Mouse (Mus musculus) thymus, postnatal 14 days (tissue): Measurements from ENCODE around the gene Gpr153.
A peak's percentile ranks its signal among the peaks of the same experiment; 100 is the strongest.

Experiments used
- DNase-seq: peaks from one replicate; pipeline ENCODE4 v3.0.0; 2021

Gpr153 gene

DNA sequence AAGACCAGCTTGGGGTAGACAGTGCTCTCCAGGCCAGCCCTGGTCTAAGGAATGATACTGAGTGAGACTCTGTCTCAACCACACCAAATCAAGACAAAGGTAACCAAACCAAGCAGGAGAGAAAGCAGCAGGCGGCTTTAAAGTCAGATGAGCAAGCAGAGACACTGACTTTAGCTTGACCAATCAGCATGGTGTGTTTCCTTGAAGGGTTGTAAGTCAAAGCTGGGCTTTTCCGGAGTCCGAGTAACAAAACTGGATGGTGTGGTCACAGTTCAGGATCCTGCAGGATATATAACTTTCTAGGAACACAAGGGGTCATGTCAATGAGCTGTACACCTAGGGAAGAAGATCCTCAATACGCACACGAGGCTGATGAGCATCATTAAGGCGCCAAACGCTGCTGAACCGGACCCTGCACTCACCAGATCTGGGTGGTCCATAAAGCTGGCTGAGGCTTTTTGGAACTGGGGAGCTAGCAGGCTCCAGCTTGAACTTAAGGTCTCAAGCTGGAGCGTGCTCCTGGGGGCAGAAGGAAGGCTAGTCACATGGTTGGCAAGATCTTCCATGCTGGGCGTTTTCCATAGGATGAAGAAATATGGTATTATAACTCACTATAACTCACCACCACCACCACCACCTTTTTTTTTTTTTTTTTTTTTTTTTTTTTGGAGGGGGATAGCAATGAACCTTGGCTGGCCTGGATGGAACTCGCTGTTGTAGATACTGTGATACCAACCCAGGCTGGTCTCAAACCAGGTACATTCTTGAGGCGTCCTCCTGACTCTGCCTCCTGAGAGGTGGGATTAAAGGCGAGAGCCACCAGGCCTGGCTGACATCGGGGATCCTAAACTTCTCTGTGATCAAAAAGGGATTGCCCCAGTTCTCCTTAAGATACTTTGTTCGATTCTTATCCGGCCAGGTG is 50.9 kb downstream of the Gpr153 start:
- DNase-seq = no peak

DNA sequence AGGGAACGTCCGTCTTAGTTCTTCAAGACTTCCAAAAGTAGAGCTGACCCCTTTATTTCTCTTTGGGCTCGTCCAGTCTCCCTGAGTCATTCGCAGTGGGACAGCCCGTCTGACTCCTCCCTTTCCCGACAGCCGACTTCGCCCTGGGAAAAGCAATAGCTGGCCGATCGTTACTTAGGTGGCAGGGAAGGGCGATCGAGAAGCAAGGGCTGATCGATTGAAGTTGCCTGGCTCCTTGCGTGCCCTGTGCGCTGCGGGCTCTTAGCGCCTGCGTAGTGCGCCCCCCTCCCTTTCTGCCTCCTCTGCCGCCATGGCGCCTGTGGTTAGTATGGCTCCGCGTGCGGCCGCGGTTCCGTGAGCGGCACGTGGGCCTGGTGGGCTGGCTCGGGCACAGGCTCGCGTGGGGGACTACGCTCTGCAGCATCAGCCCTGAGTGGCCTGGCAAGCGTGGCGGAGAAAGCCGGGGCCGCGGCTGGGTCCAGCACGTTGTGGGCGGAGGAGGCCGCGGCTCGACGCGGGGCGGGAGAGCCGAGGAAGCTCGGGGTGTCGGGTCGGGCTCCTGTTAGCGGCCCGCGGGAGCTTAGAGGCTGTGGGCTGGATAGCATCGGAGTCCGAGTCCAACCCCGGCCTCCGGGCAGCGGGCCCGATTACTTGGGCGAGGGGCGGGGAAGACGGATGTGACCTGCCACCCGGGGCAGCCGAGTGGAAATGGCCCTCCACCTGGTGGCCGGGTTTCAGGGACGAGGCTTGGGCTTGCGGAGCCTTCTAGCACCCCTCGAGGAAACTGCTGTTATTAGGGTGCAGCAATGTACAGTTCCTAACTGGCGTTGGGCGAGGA is 51.8 kb downstream of the Gpr153 start, which contains the start of gene Rpl22:
Rpl22 (plus strand) TSS at position 169 of the 838 bp plus-strand sequence.
- peak; percentile 93 for DNase-seq

DNA sequence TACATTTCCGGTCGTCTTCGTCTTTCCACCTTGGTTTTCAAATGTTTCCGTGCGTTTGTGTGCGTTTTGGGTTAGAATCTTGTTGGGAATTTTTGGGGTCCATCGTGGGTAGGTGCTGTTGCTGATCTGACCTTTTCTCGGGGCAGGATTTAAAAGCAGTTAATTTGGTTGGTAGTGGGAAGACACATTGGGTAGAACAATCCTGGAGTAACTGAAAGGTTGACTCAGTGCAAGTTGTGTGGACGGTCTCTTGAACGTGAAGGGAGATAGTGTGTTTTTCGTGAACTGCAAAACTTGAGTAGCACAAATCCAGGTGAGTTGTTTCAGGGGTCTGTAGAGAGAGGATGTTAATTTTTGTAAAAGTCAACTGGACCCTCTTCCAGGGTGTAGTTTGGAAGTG is 52.5 kb downstream of the Gpr153 start:
- DNase-seq = no peak

DNA sequence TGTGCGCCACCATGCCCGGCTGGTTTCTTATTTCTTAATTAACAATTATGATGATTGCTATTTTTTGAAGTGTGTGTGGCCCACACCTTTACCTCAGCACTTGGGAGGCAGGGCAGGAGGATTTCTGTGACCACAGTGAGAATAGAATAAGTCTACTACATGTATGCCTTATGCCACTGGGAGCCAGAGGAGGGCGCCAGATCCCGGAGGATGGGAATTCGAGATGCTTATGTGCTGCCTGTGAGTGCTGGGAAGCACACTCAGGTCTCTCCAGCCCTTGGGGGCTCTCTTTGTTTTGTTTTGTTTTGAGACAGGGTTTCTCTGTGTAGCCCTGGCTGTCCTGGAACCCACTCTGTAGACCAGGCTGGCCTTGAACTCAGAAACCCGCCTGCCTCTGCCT is 54.7 kb downstream of the Gpr153 start:
- peak; percentile 67 for DNase-seq

DNA sequence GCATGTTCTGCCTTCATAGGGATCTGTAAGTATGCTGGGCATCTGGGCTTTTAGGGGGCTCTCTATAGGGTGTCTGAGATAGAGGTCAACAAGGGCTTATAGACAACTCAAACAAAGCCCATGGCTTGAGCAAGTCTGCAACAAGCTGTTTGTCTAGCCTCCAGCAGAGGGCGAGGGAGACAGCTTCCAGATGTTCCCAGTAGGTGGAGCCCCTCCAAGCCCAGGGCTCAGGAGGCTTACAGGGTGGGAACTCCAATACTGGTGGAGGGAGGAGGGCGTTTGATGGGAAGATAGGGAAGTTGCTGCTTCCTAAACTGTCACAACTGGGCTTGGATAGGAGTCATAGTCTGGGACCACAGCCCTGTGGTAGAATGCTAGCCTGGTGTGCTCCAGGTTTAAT is 58.9 kb downstream of the Gpr153 start:
- peak; percentile 73 for DNase-seq

DNA sequence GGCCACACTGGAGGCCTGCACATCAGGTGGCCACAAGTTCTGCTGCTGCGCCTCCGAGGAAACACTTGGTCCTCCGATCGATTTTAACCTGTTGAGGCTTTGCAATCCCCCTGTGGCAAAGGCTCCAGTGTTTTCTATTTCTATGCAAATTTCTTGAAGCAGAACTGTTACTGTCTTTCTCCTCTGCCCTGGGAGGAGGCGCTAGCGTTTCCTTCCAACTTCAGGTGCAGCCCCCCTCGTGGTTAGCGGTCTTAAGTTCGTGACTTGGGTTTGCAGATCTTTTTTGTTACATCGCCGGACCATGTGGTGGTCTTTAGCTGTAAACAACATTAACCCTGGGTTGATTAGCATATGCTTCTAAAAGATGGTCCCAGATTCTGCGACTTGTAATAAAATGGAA is 59.6 kb downstream of the Gpr153 start:
- DNase-seq = no peak
